Mouse (Mus musculus) bone marrow macrophage, adult 2 months (primary cell): ENCODE results near the gene Gm9639. TPM values are rescaled to one million over a fixed set of nuclear protein-coding genes. Genes with fewer than 3 reads are reported as not detected.

Experiments
- H3K27ac ChIP-seq: 2 replicates; pipeline ENCODE4 v1.5.1; 2012; ENCODE audit warnings: low read depth, low read length; ENCODE audit not compliant: insufficient read depth
- H3K4me1 ChIP-seq: 2 replicates; pipeline ENCODE4 v1.6.1; 2012; ENCODE audit warnings: low read length; ENCODE audit not compliant: control insufficient read depth, insufficient read depth
- H3K4me3 ChIP-seq: 2 replicates; pipeline ENCODE4 v1.5.1; 2012; ENCODE audit warnings: mild to moderate bottlenecking, low read length, moderate library complexity; ENCODE audit not compliant: insufficient read depth
- CTCF ChIP-seq: IDR thresholded peaks from 2 replicates; pipeline ENCODE4 v1.5.1; 2012; ENCODE audit warnings: low read depth, mild to moderate bottlenecking, low read length, moderate library complexity
- POLR2A ChIP-seq: IDR thresholded peaks from 2 replicates; pipeline ENCODE4 v1.6.1; 2012; ENCODE audit warnings: mild to moderate bottlenecking, low read depth, low read length, borderline replicate concordance
- polyA plus RNA-seq: library from polyadenylated mRNA; stranded (reverse); fragments of >200 nt; gene quantifications from 2 replicates; pipeline ENCODE4 v1.2.4, GENCODE M21; 2012; ENCODE audit not compliant: missing spikeins, insufficient read depth, insufficient read length

Gm9639 gene
- not detected in 2 replicates for polyA plus RNA-seq

GRCm38 (mm10) chr10:77794976-77795375 lies at the start of gene Gm9639:
TSS of gene Gm9639 (minus strand) at chr10:77795076.
- no peak for TF ChIP-seq POLR2A
- no peak for TF ChIP-seq CTCF

GRCm38 (mm10) chr10:77839006-77839405 lies 44.1 kb upstream of the Gm9639 start:
- Histone ChIP-seq H3K4me3 (no peak overlapping the region), H3K27ac (no peak overlapping the region), H3K4me1 (no peaks in the 10 kb centered on the region)
- no peak for TF ChIP-seq CTCF
- no peak for TF ChIP-seq POLR2A

More at GRCm38 (mm10) chr10:77794976-77795375, at the start of gene Gm9639:
- Histone ChIP-seq H3K27ac (no peak within 1 kb of the TSS), H3K4me1 (no peaks in the 10 kb centered on the region), H3K4me3 (no peak within 1 kb of the TSS)

- no peak within 1 kb of the TSS for H3K27ac ChIP-seq
- TF ChIP-seq CTCF (no peak), POLR2A (no peak)
- no peak within 1 kb of the TSS for H3K4me3 ChIP-seq
- no peaks in the 10 kb centered on the region for H3K4me1 ChIP-seq
Observed at GRCm38 (mm10) chr10:77835647-77836046, 40.8 kb upstream of the Gm9639 start, which contains the start of gene Krtap10-10. TSS of gene Krtap10-10 (plus strand) at chr10:77835947.

- Histone ChIP-seq H3K27ac (no peak within 1 kb of the TSS), H3K4me1 (no peaks in the 10 kb centered on the region), H3K4me3 (no peak within 1 kb of the TSS)
- TF ChIP-seq POLR2A (no peak), CTCF (no peak)
Observed at GRCm38 (mm10) chr10:77826951-77827350, 32.1 kb upstream of the Gm9639 start, which contains the start of gene Krtap10-4. TSS of gene Krtap10-4 (minus strand) at chr10:77827095.

GRCm38 (mm10) chr10:77819203-77819602 lies 24.3 kb upstream of the Gm9639 start:
- Histone ChIP-seq H3K4me1 (no peaks in the 10 kb centered on the region), H3K4me3 (no peak overlapping the region), H3K27ac (no peak overlapping the region)
- TF ChIP-seq CTCF (no peak), POLR2A (no peak)

GRCm38 (mm10) chr10:77818523-77818922 lies 23.6 kb upstream of the Gm9639 start:
- TF ChIP-seq CTCF (no peak), POLR2A (no peak)
- H3K4me1 ChIP-seq: no peaks in the 10 kb centered on the region
- H3K4me3 ChIP-seq: no peak overlapping the region
- no peak overlapping the region for H3K27ac ChIP-seq

GRCm38 (mm10) chr10:77815514-77815913 lies 20.6 kb upstream of the Gm9639 start:
- H3K27ac ChIP-seq: no peak overlapping the region
- H3K4me3 ChIP-seq: no peak overlapping the region
- H3K4me1 ChIP-seq: no peaks in the 10 kb centered on the region
- peak; percentile 50; the same call in 1 of the 2 replicates for TF ChIP-seq CTCF
- TF ChIP-seq POLR2A: no peak

- no peak within 1 kb of the TSS for H3K4me3 ChIP-seq
- no peaks in the 10 kb centered on the region for H3K4me1 ChIP-seq
Observed at GRCm38 (mm10) chr10:77814382-77814781, 19.5 kb upstream of the Gm9639 start, which contains the start of gene Gm2696. TSS of gene Gm2696 (plus strand) at chr10:77814682.

GRCm38 (mm10) chr10:77811743-77812142 lies 16.9 kb upstream of the Gm9639 start, which contains the start of gene Gm9507:
TSS of gene Gm9507 (minus strand) at chr10:77811843.
- no peak within 1 kb of the TSS for H3K4me3 ChIP-seq
- H3K27ac ChIP-seq: no peak within 1 kb of the TSS
- no peaks in the 10 kb centered on the region for H3K4me1 ChIP-seq
- TF ChIP-seq POLR2A (no peak), CTCF (no peak)

More at GRCm38 (mm10) chr10:77814382-77814781, 19.5 kb upstream of the Gm9639 start, which contains the start of gene Gm2696:
- TF ChIP-seq CTCF (no peak), POLR2A (no peak)
- H3K27ac ChIP-seq: no peak within 1 kb of the TSS

GRCm38 (mm10) chr10:77804095-77804494 lies 9.2 kb upstream of the Gm9639 start:
- Histone ChIP-seq H3K4me3 (no peak overlapping the region), H3K4me1 (no peaks in the 10 kb centered on the region), H3K27ac (no peak overlapping the region)
- TF ChIP-seq POLR2A (no peak), CTCF (no peak)
